Mouse (Mus musculus) urinary bladder, adult 18-20 months (tissue): ENCODE results near the gene Capn9.

Source experiments
- DNase-seq, 2 experiments: peaks; one replicate each; pipeline ENCODE4 v3.0.0; 2022; ENCODE audit warnings: low spot score in 2 of 2, mixed read lengths in 2 of 2

Capn9 gene

GRCm38 (mm10) chr8:124571732-124572429 lies 4.0 kb upstream of the Capn9 start:
- DNase-seq: no peak

GRCm38 (mm10) chr8:124572430-124572775 lies 3.5 kb upstream of the Capn9 start:
- DNase-seq: no peak

GRCm38 (mm10) chr8:124573552-124574340 lies 2.2 kb upstream of the Capn9 start:
- DNase-seq: peak; percentile 69 to 71

- DNase-seq: no peak
These were observed 840 bp downstream of the Capn9 start for GRCm38 (mm10) chr8:124576751-124577150.

GRCm38 (mm10) chr8:124585718-124586425 lies 10.0 kb downstream of the Capn9 start:
- no peak for DNase-seq

GRCm38 (mm10) chr8:124586556-124586955 lies 10.6 kb downstream of the Capn9 start:
- DNase-seq: no peak

GRCm38 (mm10) chr8:124589393-124589792 lies 13.5 kb downstream of the Capn9 start:
- DNase-seq: no peak

- no peak for DNase-seq
These were observed 28.2 kb downstream of the Capn9 start for GRCm38 (mm10) chr8:124604066-124604465.

- no peak for DNase-seq
These were observed 32.5 kb downstream of the Capn9 start for GRCm38 (mm10) chr8:124608239-124608971.

- no peak for DNase-seq
These were observed 33.1 kb downstream of the Capn9 start for GRCm38 (mm10) chr8:124608972-124609353.

GRCm38 (mm10) chr8:124614325-124614724 lies 38.4 kb downstream of the Capn9 start:
- no peak for DNase-seq

GRCm38 (mm10) chr8:124617266-124617869 lies 41.5 kb downstream of the Capn9 start:
- DNase-seq: peak; percentile 56 to 65

GRCm38 (mm10) chr8:124618252-124618651 lies 42.3 kb downstream of the Capn9 start:
- DNase-seq: peak; percentile 9 to 22

- DNase-seq: no peak
These were observed 45.3 kb downstream of the Capn9 start for GRCm38 (mm10) chr8:124621255-124621654.

GRCm38 (mm10) chr8:124626251-124626650 lies 50.3 kb downstream of the Capn9 start:
- no peak for DNase-seq

- DNase-seq: no peak
These were observed 54.6 kb downstream of the Capn9 start for GRCm38 (mm10) chr8:124630489-124630888.

- no peak for DNase-seq
These were observed 55.0 kb downstream of the Capn9 start for GRCm38 (mm10) chr8:124630891-124631290.

- no peak for DNase-seq
These were observed 56.1 kb downstream of the Capn9 start for GRCm38 (mm10) chr8:124631966-124632365.

- DNase-seq: peak in 1 of 2 experiments; percentile 65
These were observed 57.2 kb downstream of the Capn9 start for GRCm38 (mm10) chr8:124633001-124633703.

GRCm38 (mm10) chr8:124634411-124635246 lies 58.7 kb downstream of the Capn9 start:
- DNase-seq: no peak
